Mouse (Mus musculus) small intestine, adult 2 months (tissue): Measurements from ENCODE around the gene Klk13.
"Not testable (repeated sequence)": the region's sequence is repeated elsewhere in the genome, so short reads cannot be mapped to it uniquely, and the experiment has no call there.

ENCODE experiments used
- CTCF ChIP-seq: fragments of 200-500 bp; IDR thresholded peaks from 2 replicates; pipeline ENCODE4 v1.5.1; 2012; ENCODE audit warnings: low read depth, mild to moderate bottlenecking, control low read depth, inconsistent platforms, low read length, moderate library complexity, mixed read lengths; ENCODE audit not compliant: insufficient replicate concordance, insufficient read length; ENCODE audit errors: extremely low read depth
- POLR2A ChIP-seq: fragments of 200-500 bp; IDR thresholded peaks from 2 replicates; pipeline ENCODE4 v1.6.1; 2012; ENCODE audit warnings: low read depth, mild to moderate bottlenecking, control low read depth, inconsistent platforms, low read length, moderate library complexity

DNA sequence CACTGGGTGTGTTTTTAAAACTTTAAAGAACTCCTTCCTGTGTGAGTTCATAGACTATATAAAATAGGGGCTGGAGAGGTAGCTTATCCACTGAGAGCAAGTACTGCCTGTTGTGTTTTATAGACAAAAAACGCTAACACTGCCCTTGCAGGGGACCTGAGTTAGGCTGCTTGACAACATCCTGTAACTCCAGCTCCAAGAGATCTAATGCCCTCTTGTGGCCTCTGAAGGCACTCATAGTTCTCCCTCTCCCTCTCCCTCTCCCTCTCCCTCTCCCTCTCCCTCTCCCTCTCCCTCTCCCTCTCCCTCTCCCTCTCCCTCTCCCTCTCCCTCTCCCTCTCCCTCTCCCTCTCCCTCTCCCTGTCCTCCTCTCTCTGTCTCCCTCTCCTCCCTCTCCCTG lies 29.9 kb upstream of the Klk13 start:
- not testable (repeated sequence) for TF ChIP-seq POLR2A, CTCF
